Mouse (Mus musculus) hindbrain, embryonic 10.5 days (tissue): ENCODE measurements around the gene Trip6. TPM values are rescaled to one million over a fixed set of nuclear protein-coding genes. Genes with fewer than 3 reads are reported as not detected.

Experiments used
- DNase-seq: peaks from one replicate; pipeline ENCODE4 v3.0.0-alpha.2; 2017; ENCODE audit warnings: low spot score
- H3K27ac ChIP-seq: fragments of 300-500 bp; sonication (generic); 2 replicates; pipeline ENCODE4 v1.5.1; 2016; ENCODE audit warnings: mild to moderate bottlenecking, moderate library complexity
- H3K27me3 ChIP-seq: fragments of 300-500 bp; sonication (generic); 2 replicates; pipeline ENCODE4 v1.6.1; 2016; ENCODE audit warnings: mild to moderate bottlenecking; ENCODE audit not compliant: poor library complexity, insufficient read depth, severe bottlenecking
- H3K36me3 ChIP-seq: fragments of 300-500 bp; sonication (generic); 2 replicates; pipeline ENCODE4 v1.6.1; 2016; ENCODE audit warnings: mild to moderate bottlenecking, moderate library complexity
- H3K4me1 ChIP-seq: fragments of 300-500 bp; sonication (generic); replicated peaks from 2 replicates; pipeline ENCODE4 v1.6.1; 2016; ENCODE audit warnings: mild to moderate bottlenecking
- H3K4me3 ChIP-seq: fragments of 300-500 bp; sonication (generic); 2 replicates; pipeline ENCODE4 v1.5.1; 2016; ENCODE audit warnings: mild to moderate bottlenecking, moderate library complexity
- H3K9me3 ChIP-seq: fragments of 300-500 bp; sonication (generic); 2 replicates; pipeline ENCODE4 v1.6.1; 2016; ENCODE audit warnings: mild to moderate bottlenecking, moderate library complexity
- WGBS: fragments of 180-500 bp; shearing (Covaris S2); methylation state at CpG from one replicate; pipeline ENCODE4 v1.1.7; 2016; 5-methylcytosine and 5-hydroxymethylcytosine counted together
- polyA plus RNA-seq: library from polyadenylated mRNA; unstranded; fragments of >200 nt; fragmentation: Nextera tagmentation; extraction: Ambion mirVana; gene quantifications from 2 replicates; pipeline ENCODE4 v1.2.1, GENCODE M21; 2016

Gene Trip6
- polyA plus RNA-seq, 1 experiment from 2014 or later: 53.9 TPM

GRCm38 (mm10) chr5:137333512-137334174, 19.4 kb upstream of the Trip6 start, which contains the start of gene Slc12a9:
Slc12a9 (minus strand) TSS chr5:137333597.
- Histone ChIP-seq H3K27ac (peak within 1 kb of the TSS; percentile 91), H3K27me3 (no peaks in the 10 kb centered on the region), H3K4me3 (peak within 1 kb of the TSS; percentile 79), H3K4me1 (peaks cover 40% of the 10 kb centered on the region), H3K9me3 (no peaks in the 10 kb centered on the region), H3K36me3 (no peaks in the 10 kb centered on the region)
- peak; percentile 92 for DNase-seq
- under 1% methylated on average over 44 of the region's 44 CpGs for WGBS

GRCm38 (mm10) chr5:137332857-137333511, 18.8 kb upstream of the Trip6 start:
- peaks cover 6% of the 10 kb centered on the region; the same call in 1 of the 2 replicates for H3K36me3 ChIP-seq
- 19% methylated on average over 15 of the region's 15 CpGs for WGBS
- H3K9me3 ChIP-seq: no peaks in the 10 kb centered on the region
- H3K27ac ChIP-seq: peak overlapping the region; percentile 91
- no peak for DNase-seq
- H3K27me3 ChIP-seq: no peaks in the 10 kb centered on the region
- peak overlapping the region; percentile 79 for H3K4me3 ChIP-seq
- H3K4me1 ChIP-seq: peaks cover 34% of the 10 kb centered on the region

DNA sequence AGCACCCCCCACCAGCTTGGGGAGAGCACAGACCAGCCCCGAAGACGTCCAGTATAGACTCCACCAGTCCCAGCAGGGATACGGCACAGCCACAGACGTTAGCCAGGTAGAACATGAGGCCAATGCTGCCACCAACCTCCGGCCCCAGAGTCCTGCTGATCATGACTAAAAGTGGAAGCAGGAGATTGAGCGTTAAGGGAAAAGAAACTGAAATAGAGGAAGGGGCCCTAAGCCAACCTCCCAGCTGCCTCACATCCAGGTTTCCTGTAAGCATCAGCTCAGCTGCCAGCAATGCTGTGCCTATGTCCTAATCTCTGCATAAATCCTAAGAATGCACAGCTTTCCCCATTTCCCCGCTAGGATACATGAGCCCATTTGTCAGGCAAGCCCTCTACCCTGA, 16.7 kb upstream of the Trip6 start:
- H3K36me3 ChIP-seq: peaks cover 22% of the 10 kb centered on the region
- 92% methylated on average over 7 of the region's 7 CpGs for WGBS

DNA sequence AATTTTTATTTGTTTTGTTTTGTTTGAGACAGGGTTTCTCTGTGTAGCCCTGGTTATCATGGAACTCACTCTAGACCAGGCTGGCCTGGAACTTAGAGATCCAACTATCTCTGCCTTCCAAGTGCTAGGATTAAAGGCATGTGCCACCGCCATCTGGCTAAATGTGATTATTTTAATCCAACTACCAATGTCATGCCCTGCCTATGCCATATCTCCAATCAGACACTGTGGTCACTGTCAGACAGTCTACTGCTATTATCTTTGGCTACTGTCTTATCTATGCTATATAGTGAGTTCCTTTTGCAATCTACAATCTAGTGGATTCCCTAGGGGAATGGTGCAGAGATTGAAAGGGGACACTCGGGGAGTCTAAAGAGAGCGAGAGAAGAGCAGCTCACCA, 6.8 kb upstream of the Trip6 start:
- Histone ChIP-seq H3K27me3 (no peaks in the 10 kb centered on the region), H3K9me3 (no peaks in the 10 kb centered on the region), H3K36me3 (peaks cover 77% of the 10 kb centered on the region), H3K4me3 (no peak overlapping the region), H3K4me1 (no peaks in the 10 kb centered on the region), H3K27ac (no peak overlapping the region)
- 91% methylated on average over 3 of the region's 3 CpGs for WGBS
- DNase-seq: no peak

More for the DNA sequence above, 16.7 kb upstream of the Trip6 start:
- DNase-seq: no peak
- Histone ChIP-seq H3K27ac (no peak overlapping the region), H3K4me3 (no peak overlapping the region), H3K4me1 (peaks cover 27% of the 10 kb centered on the region), H3K9me3 (no peaks in the 10 kb centered on the region), H3K27me3 (no peaks in the 10 kb centered on the region)

DNA sequence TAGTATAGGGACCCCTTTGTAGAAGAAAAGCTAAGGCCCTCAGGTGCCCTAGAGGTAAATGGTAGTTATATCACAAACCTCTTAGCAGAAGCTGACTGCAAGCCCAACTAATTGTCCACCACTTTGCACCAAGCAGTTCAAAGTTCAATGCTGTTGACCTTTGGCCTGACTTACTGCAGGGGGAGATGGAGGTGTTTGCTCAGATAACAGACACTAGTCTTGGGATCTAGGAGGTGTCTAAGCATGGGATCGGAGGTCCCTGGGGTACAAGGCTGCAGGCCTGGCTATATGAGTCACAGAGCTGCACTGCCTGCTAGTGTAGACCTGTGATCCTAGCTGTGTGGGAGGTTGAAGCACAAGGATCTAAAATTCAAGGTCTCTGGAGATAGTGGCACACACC, 4.4 kb upstream of the Trip6 start:
- Histone ChIP-seq H3K4me1 (peaks cover 22% of the 10 kb centered on the region), H3K27ac (no peak overlapping the region), H3K27me3 (no peaks in the 10 kb centered on the region), H3K9me3 (no peaks in the 10 kb centered on the region), H3K36me3 (peaks cover 65% of the 10 kb centered on the region), H3K4me3 (no peak overlapping the region)
- 85% methylated on average over 1 of the region's 1 CpGs for WGBS
- no peak for DNase-seq

DNA sequence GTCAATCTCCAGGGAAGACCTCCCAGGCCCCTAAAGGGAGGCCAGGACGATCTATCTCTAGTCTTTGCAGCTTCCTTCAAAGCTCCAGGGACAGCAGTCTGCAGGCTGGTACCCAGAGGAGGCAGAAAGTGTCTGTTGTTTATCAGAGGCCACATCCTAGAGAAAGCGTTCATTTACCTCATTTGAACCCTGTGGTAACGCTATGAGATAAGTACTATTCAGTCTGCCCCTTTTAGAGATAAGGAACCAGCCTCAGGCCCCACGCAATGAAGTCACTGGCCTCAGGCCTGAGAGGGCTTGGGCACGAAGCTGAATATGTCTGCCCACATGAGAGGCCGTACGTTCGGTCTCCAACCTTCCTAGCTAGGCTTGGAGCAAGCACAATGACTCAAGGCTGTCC, 3.2 kb upstream of the Trip6 start:
- Histone ChIP-seq H3K27me3 (no peaks in the 10 kb centered on the region), H3K4me3 (no peak overlapping the region), H3K27ac (no peak overlapping the region), H3K4me1 (peaks cover 34% of the 10 kb centered on the region), H3K36me3 (peaks cover 57% of the 10 kb centered on the region), H3K9me3 (no peaks in the 10 kb centered on the region)
- DNase-seq: no peak
- 90% methylated on average over 8 of the region's 8 CpGs for WGBS

GRCm38 (mm10) chr5:137315084-137315903, 1.1 kb upstream of the Trip6 start:
- DNase-seq: peak; percentile 51
- Histone ChIP-seq H3K4me3 (peak overlapping the region; percentile 71), H3K36me3 (peaks cover 58% of the 10 kb centered on the region), H3K4me1 (peaks cover 42% of the 10 kb centered on the region), H3K27me3 (no peaks in the 10 kb centered on the region), H3K27ac (peak overlapping the region; percentile 93), H3K9me3 (no peaks in the 10 kb centered on the region)
- 35% methylated on average over 30 of the region's 30 CpGs for WGBS

- peaks cover 42% of the 10 kb centered on the region for H3K4me1 ChIP-seq
- H3K27ac ChIP-seq: peak overlapping the region; percentile 93
- peak overlapping the region; percentile 71 for H3K4me3 ChIP-seq
- DNase-seq: no peak
- H3K27me3 ChIP-seq: no peaks in the 10 kb centered on the region
- peaks cover 5% of the 10 kb centered on the region; the same call in 1 of the 2 replicates for H3K9me3 ChIP-seq
- 2% methylated on average over 22 of the region's 22 CpGs for WGBS
- H3K36me3 ChIP-seq: peaks cover 61% of the 10 kb centered on the region
Measured at GRCm38 (mm10) chr5:137313466-137314192, 575 bp downstream of the Trip6 start.

DNA sequence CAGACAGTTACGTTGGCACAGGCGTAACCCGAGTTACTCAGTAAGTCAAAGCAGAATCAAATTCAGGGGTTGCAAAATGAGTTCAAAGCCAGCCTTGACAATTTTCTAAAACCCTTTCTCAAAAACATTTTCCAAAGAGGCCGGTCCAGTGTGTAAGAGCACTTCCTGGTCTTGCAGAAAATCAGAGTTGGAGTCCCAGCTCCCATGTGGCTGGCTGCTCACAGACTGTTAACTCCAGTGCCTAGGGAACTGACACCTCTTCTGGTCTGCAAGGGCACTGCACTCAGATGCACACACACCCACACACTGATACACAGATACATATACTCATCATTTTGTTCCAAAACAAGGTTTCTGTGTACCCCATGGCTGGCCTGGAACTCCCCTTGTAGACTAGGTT, 5.8 kb downstream of the Trip6 start:
- Histone ChIP-seq H3K36me3 (peaks cover 69% of the 10 kb centered on the region), H3K27me3 (no peaks in the 10 kb centered on the region), H3K27ac (peak overlapping the region; percentile 98), H3K9me3 (peaks cover 8% of the 10 kb centered on the region; the same call in 1 of the 2 replicates), H3K4me3 (peak overlapping the region; percentile 92), H3K4me1 (peaks cover 50% of the 10 kb centered on the region)
- 95% methylated on average over 4 of the region's 4 CpGs for WGBS
- DNase-seq: no peak

DNA sequence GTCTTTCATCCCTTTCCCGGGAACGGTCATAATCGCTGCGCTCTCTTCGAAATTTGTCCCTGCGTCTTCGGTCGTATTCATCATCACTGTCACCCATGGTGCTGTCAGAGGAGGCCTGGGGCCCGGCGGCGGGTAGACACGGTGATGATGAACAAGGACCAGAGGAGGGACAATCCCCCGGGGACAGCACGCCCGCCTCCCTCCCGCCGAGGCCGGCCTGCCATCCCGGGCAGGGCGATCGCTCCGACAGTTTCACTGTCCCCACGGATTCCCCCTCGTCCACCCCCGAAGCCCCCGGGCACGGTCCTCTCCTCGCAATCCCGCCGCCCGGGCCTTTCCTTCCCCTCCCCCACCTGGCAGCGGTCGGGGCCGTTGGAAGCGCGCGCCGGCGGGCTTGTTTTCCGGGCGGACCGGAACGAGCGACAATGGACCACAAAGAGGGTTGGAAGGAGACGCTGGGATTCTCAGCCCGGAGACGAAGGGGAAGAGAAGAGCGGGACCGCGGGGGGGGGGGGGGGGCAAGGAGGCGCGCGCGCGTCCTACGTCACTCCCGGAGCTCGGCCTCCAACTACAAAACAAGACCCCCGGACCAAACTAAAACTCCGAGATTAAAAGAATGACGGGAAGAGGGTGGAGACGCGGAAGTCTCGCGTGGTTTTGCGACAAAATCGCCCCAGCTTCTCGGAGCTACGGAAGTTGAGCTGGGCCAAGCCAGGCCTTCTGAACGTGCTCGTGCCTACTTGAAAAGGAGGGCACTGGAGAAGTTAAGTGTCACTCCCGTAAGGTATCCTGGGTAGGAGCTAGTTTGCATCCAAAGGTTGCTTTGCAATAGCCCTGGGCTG, 6.9 kb downstream of the Trip6 start, which contains the start of gene Srrt:
TSS of gene Srrt (minus strand) at position 604 of the 842 bp plus-strand sequence.
- H3K4me1 ChIP-seq: peaks cover 39% of the 10 kb centered on the region
- peak within 1 kb of the TSS; percentile 92 for H3K4me3 ChIP-seq
- peaks cover 77% of the 10 kb centered on the region for H3K36me3 ChIP-seq

GRCm38 (mm10) chr5:137306439-137307005, 7.7 kb downstream of the Trip6 start:
- 17% methylated on average over 12 of the region's 12 CpGs for WGBS

More for the DNA sequence above, 6.9 kb downstream of the Trip6 start, which contains the start of gene Srrt:
- Histone ChIP-seq H3K9me3 (peaks cover 8% of the 10 kb centered on the region; the same call in 1 of the 2 replicates), H3K27ac (peak within 1 kb of the TSS; percentile 98), H3K27me3 (no peaks in the 10 kb centered on the region)
- DNase-seq: peak; percentile 94
- WGBS: under 1% methylated on average over 72 of the region's 72 CpGs

More at GRCm38 (mm10) chr5:137306439-137307005, 7.7 kb downstream of the Trip6 start:
- peak overlapping the region; percentile 98 for H3K27ac ChIP-seq
- no peaks in the 10 kb centered on the region for H3K27me3 ChIP-seq
- no peak for DNase-seq
- peaks cover 32% of the 10 kb centered on the region for H3K4me1 ChIP-seq
- H3K9me3 ChIP-seq: peaks cover 8% of the 10 kb centered on the region; the same call in 1 of the 2 replicates
- H3K4me3 ChIP-seq: peak overlapping the region; percentile 92
- H3K36me3 ChIP-seq: peaks cover 77% of the 10 kb centered on the region
